Mouse (Mus musculus): ENCODE measurements at regions not wholly inside any gene's neighbourhood (a gene's known extent, or its start where the extent isn't known, plus 50 kb on each side); places are given as distances from the start of the nearest gene placed in this dataset.

DNA sequence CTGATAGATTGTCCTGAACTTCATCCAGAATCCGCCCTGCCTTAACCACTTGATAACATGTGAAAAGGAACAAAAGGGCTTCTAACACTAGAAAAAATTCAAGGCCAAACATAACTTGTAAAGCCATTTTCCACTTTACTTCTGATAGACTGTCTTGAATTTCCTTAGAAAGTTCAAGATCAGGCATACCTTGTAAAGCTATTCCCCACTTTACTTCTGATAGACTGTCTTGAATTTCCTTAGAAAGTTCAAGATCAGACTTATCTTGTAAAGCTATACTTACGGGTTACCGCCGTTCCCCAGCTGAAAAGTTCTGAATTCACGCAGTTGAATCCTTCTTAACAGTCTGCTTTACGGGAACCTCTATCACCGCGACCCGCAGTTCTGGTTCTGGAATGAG, 108.4 kb downstream of the Gm21913 start:
- peak; percentile 0 for DNase-seq

All from thymus, postnatal 4 days (tissue).